Comparison of ENCODE assay signal across 8 mouse cellular contexts in genomic region chr2:156475285-156476110, GRCm38 (mm10). TPM values are rescaled to one million over a fixed set of nuclear protein-coding genes. Genes with fewer than 3 reads are reported as not detected.
A peak's percentile ranks its signal among the peaks of the same experiment; 100 is the strongest.
DNase-seq lines count a peak whose midpoint lies in the region; ATAC-seq and TF ChIP-seq lines count a peak whose summit lies in the region.

No protein-coding gene starts in this region.

- H3K4me3 ChIP-seq in E14TG2a.4 (replicated peaks; ENCODE audit: low read length), result peak overlapping the region; percentile 82
- H3K4me3 ChIP-seq in bone marrow macrophage, adult 2 months (ENCODE audit: insufficient read depth, low read length), result peak overlapping the region; percentile 65
- H3K4me3 ChIP-seq in embryonic fibroblast, embryonic 13.5 days (ENCODE audit: insufficient read depth, low read length), result peak overlapping the region; percentile 61
- peak overlapping the region; percentile 65 for H3K4me3 ChIP-seq in liver, embryonic 16.5 days (ENCODE audit: low read depth, low read length)
- peak overlapping the region; percentile 68 for H3K4me3 ChIP-seq in neural tube, embryonic 11.5 days (ENCODE audit: low read depth, low read length)

- peak overlapping the region; percentile 66 for H3K9ac ChIP-seq in liver, embryonic 16.5 days (ENCODE audit: low read depth, low read length)
- H3K9ac ChIP-seq in neural tube, embryonic 11.5 days (ENCODE audit: low read length), result peak overlapping the region; percentile 90

- peak; percentile 72 to 77 for DNase-seq in heart, postnatal 10 days
- peak; percentile 63 to 82 for DNase-seq in kidney, postnatal 36 days
- peak; percentile 84 for DNase-seq in neural tube, embryonic 11.5 days (ENCODE audit: low spot score)
- peak; percentile 7 to 21 for DNase-seq in thymus, postnatal 10 days (ENCODE audit: low spot score in 2 of 2)

- H3K9me3 ChIP-seq in E14TG2a.4 (ENCODE audit: low read length), result no peaks in the 10 kb centered on the region
- H3K9me3 ChIP-seq in liver, embryonic 16.5 days (replicated peaks; ENCODE audit: control insufficient read depth, low read length), result no peaks in the 10 kb centered on the region
- no peaks in the 10 kb centered on the region for H3K9me3 ChIP-seq in neural tube, embryonic 11.5 days (ENCODE audit: control insufficient read depth, low read length)

- intact Hi-C loops in heart, postnatal 10 days (cut with DNase I), result loop anchor here (5.0 kb wide), 1 partner anchor 53 kb away; the partner anchor contains the start of gene Epb41l1

- TF ChIP-seq CTCF in E14TG2a.4 (conservative IDR thresholded peaks at IDR 0.05; ENCODE audit: low read length), result no peak
- no peak for TF ChIP-seq CTCF in bone marrow macrophage, adult 2 months (IDR thresholded peaks at IDR 0.05; ENCODE audit: low read depth, low read length)
- TF ChIP-seq CTCF in embryonic fibroblast, embryonic 13.5 days (IDR thresholded peaks at IDR 0.05; ENCODE audit: borderline replicate concordance, insufficient read depth, low read length), result no peak

- TF ChIP-seq POLR2A in bone marrow macrophage, adult 2 months (IDR thresholded peaks at IDR 0.05; ENCODE audit: borderline replicate concordance, low read depth, low read length), result no peak
- TF ChIP-seq POLR2A in embryonic fibroblast, embryonic 13.5 days (IDR thresholded peaks at IDR 0.05; ENCODE audit: low read depth, low read length), result peak; percentile 83

- H3K4me2 ChIP-seq in liver, embryonic 16.5 days (ENCODE audit: low read depth, low read length), result peak overlapping the region; percentile 85
- H3K4me2 ChIP-seq in neural tube, embryonic 11.5 days (ENCODE audit: low read depth), result peak overlapping the region; percentile 98

- H3K27ac ChIP-seq in bone marrow macrophage, adult 2 months (ENCODE audit: insufficient read depth, low read depth, low read length), result no peak overlapping the region
- H3K27ac ChIP-seq in embryonic fibroblast, embryonic 13.5 days (ENCODE audit: insufficient read depth, low read length), result peak overlapping the region; percentile 73
- H3K27ac ChIP-seq in liver, embryonic 16.5 days (ENCODE audit: low read length), result peak overlapping the region; percentile 58
- no peak overlapping the region for H3K27ac ChIP-seq in neural tube, embryonic 11.5 days (ENCODE audit: low read depth, low read length)

- peaks cover 2% of the 10 kb centered on the region; the same call in 1 of the 2 replicates for H3K36me3 ChIP-seq in E14TG2a.4 (ENCODE audit: insufficient read depth, low read length)
- H3K36me3 ChIP-seq in liver, embryonic 16.5 days (ENCODE audit: control insufficient read depth, insufficient read depth), result no peaks in the 10 kb centered on the region
- H3K36me3 ChIP-seq in neural tube, embryonic 11.5 days (ENCODE audit: control insufficient read depth, insufficient read depth, low read length), result no peaks in the 10 kb centered on the region

- H3K4me1 ChIP-seq in E14TG2a.4 (replicated peaks; ENCODE audit: low read depth, low read length), result peaks cover 59% of the 10 kb centered on the region
- H3K4me1 ChIP-seq in bone marrow macrophage, adult 2 months (ENCODE audit: control insufficient read depth, insufficient read depth, low read length), result no peaks in the 10 kb centered on the region
- peaks cover 7% of the 10 kb centered on the region for H3K4me1 ChIP-seq in embryonic fibroblast, embryonic 13.5 days (ENCODE audit: control insufficient read depth, insufficient read depth, low read length)
- peaks cover 28% of the 10 kb centered on the region for H3K4me1 ChIP-seq in liver, embryonic 16.5 days (ENCODE audit: control insufficient read depth, low read depth, low read length)
- peaks cover 14% of the 10 kb centered on the region for H3K4me1 ChIP-seq in neural tube, embryonic 11.5 days (ENCODE audit: control insufficient read depth, insufficient read depth, low read length)

- ATAC-seq in liver, embryonic 16.5 days (ENCODE audit: low read depth), result peak; percentile 73
- ATAC-seq in neural tube, embryonic 11.5 days (ENCODE audit: insufficient read depth, low FRiP score, low TSS enrichment), result peak; percentile 77

- WGBS in liver, embryonic 16.5 days (ENCODE audit: insufficient replicate concordance), result 1% methylated on average over 63 of the region's 80 CpGs
- WGBS in neural tube, embryonic 11.5 days, result under 1% methylated on average over 51 of the region's 80 CpGs

- peaks cover 30% of the 10 kb centered on the region for H3K27me3 ChIP-seq in E14TG2a.4 (ENCODE audit: insufficient read depth, low read length)
- H3K27me3 ChIP-seq in liver, embryonic 16.5 days (ENCODE audit: control insufficient read depth, insufficient read depth, low read depth, low read length), result peaks cover 39% of the 10 kb centered on the region
- H3K27me3 ChIP-seq in neural tube, embryonic 11.5 days (ENCODE audit: control insufficient read depth, insufficient read depth, low read length), result no peaks in the 10 kb centered on the region

RNA-seq across cellular contexts. Expression of gene Epb41l1, which starts 54.8 kb away (rescaled TPM):
- 42.8 and 50.6 TPM in 2 replicates for polyA plus RNA-seq in bone marrow macrophage, adult 2 months (2012; ENCODE audit: insufficient read depth, insufficient read length, missing spikeins)
- polyA plus RNA-seq in embryonic fibroblast, embryonic 13.5 days (2011; ENCODE audit: insufficient read length, low read depth, missing spikeins), result 33.6 and 35.5 TPM in 2 replicates
- 10 to 100 TPM; 15.9 to 19.9 TPM for total RNA-seq in heart, postnatal 10 days (2021)
- polyA plus RNA-seq in liver, embryonic 16.5 days (2015; fragmentation: Nextera tagmentation; extraction: Ambion mirVana), result 0.49 and 0.67 TPM in 2 replicates
- polyA plus RNA-seq in neural tube, embryonic 11.5 days (2014; fragmentation: Nextera tagmentation; extraction: Ambion mirVana), result 3.9 and 4.4 TPM in 2 replicates

Comparison
In these comparisons a context has a peak if more than half of its experiments do, and no peak if none do; other contexts are left out.
1. H3K27ac ChIP-seq: peak in embryonic fibroblast, embryonic 13.5 days (single experiment) and liver, embryonic 16.5 days (single experiment); none in bone marrow macrophage, adult 2 months (single experiment) and neural tube, embryonic 11.5 days (single experiment).
2. DNase-seq: peak in every context shown above with its lines; median percentile 84 in neural tube, embryonic 11.5 days; 74 in heart, postnatal 10 days; 72 in kidney, postnatal 36 days; 14 in thymus, postnatal 10 days.
3. Peak in every context shown above with its lines, with median percentiles within 50 percentile points of each other: H3K4me3 ChIP-seq.